Mouse (Mus musculus): ENCODE measurements around the gene Cln5. TPM values are rescaled to one million over a fixed set of nuclear protein-coding genes. Genes with fewer than 3 reads are reported as not detected.

The Cln5 gene
- polyA plus RNA-seq, 1 experiment from 2014 or later: 33.2 TPM

- ATAC-seq (no peak), DNase-seq (ENCODE audit: low read depth, low spot score) (no peak)
- H3K27me3 ChIP-seq: no peaks in the 10 kb centered on the region
- ChIA-PET CTCF (interaction anchor here (1.6 kb wide), 1 partner anchor 25 kb away, joined by 5 read pairs; the partner anchor contains the start of gene Cln5), POLR2A (no interaction called here)
- in situ Hi-C loops (cut with MboI; ENCODE audit: low pct_unique_long_range_greater_than_20kb): loop anchor here (25.0 kb wide), 1 partner anchor 417 kb away; the partner anchor contains the start of gene Scel
- TF ChIP-seq CTCF (IDR thresholded peaks at IDR 0.05): no peak
These were observed 25.0 kb downstream of the Cln5 start for GRCm38 (mm10) chr14:103095036-103095435.

GRCm38 (mm10) chr14:103095826-103096225 lies 25.8 kb downstream of the Cln5 start:
- H3K27me3 ChIP-seq: no peaks in the 10 kb centered on the region
- ATAC-seq (no peak), DNase-seq (ENCODE audit: low read depth, low spot score) (no peak)
- in situ Hi-C loops (cut with MboI; ENCODE audit: low pct_unique_long_range_greater_than_20kb): loop anchor here (25.0 kb wide), 1 partner anchor 416 kb away; the partner anchor contains the start of gene Scel
- no peak for TF ChIP-seq CTCF (IDR thresholded peaks at IDR 0.05)
- ChIA-PET CTCF (no interaction called here), POLR2A (no interaction called here)

GRCm38 (mm10) chr14:103096621-103097020 lies 26.6 kb downstream of the Cln5 start:
- ChIA-PET POLR2A (no interaction called here), CTCF (no interaction called here)
- TF ChIP-seq CTCF (IDR thresholded peaks at IDR 0.05): no peak
- no peak for DNase-seq (ENCODE audit: low read depth, low spot score)
- in situ Hi-C loops (cut with MboI; ENCODE audit: low pct_unique_long_range_greater_than_20kb): loop anchor here (25.0 kb wide), 1 partner anchor 416 kb away; the partner anchor contains the start of gene Scel
- no peaks in the 10 kb centered on the region for H3K27me3 ChIP-seq
- ATAC-seq: no peak

- no peaks in the 10 kb centered on the region for H3K27me3 ChIP-seq
- POLR2A ChIA-PET: no interaction called here
- CTCF ChIA-PET: interaction anchor here (1.0 to 1.3 kb wide), 5 partner anchors 9 to 86 kb away, joined by 3 to 7 read pairs (median 4); no protein-coding TSS in a partner anchor
- TF ChIP-seq CTCF (IDR thresholded peaks at IDR 0.05): no peak
- in situ Hi-C loops (cut with MboI; ENCODE audit: low pct_unique_long_range_greater_than_20kb): loop anchor here (25.0 kb wide), 1 partner anchor 414 kb away; the partner anchor contains the start of gene Scel
- ATAC-seq: no peak
- DNase-seq (ENCODE audit: low read depth, low spot score): no peak
These were observed 28.2 kb downstream of the Cln5 start for GRCm38 (mm10) chr14:103098213-103098586.

- ATAC-seq (peak; percentile 57), DNase-seq (ENCODE audit: low read depth, low spot score) (no peak)
- POLR2A ChIA-PET: no interaction called here
These were observed 28.7 kb downstream of the Cln5 start for GRCm38 (mm10) chr14:103098587-103099235.

GRCm38 (mm10) chr14:103099238-103099933 lies 29.4 kb downstream of the Cln5 start, which contains the start of gene Fbxl3:
Gene Fbxl3, minus strand, starts transcription at chr14:103099566.
- DNase-seq (ENCODE audit: low read depth, low spot score) (peak; percentile 85), ATAC-seq (peak; percentile 87)
- no peaks in the 10 kb centered on the region for H3K27me3 ChIP-seq
- ChIA-PET POLR2A (no interaction called here), CTCF (no interaction called here)
- in situ Hi-C loops (cut with MboI; ENCODE audit: low pct_unique_long_range_greater_than_20kb): loop anchor here (25.0 kb wide), 1 partner anchor 413 kb away; the partner anchor contains the start of gene Scel
- TF ChIP-seq CTCF (IDR thresholded peaks at IDR 0.05): no peak

More at GRCm38 (mm10) chr14:103098587-103099235, 28.7 kb downstream of the Cln5 start:
- no peak for TF ChIP-seq CTCF (IDR thresholded peaks at IDR 0.05)
- no peaks in the 10 kb centered on the region for H3K27me3 ChIP-seq
- CTCF ChIA-PET: interaction anchor here (1.0 to 1.3 kb wide), 4 partner anchors 10 to 86 kb away, joined by 3 to 7 read pairs (median 4); no protein-coding TSS in a partner anchor
- in situ Hi-C loops (cut with MboI; ENCODE audit: low pct_unique_long_range_greater_than_20kb): loop anchor here (25.0 kb wide), 1 partner anchor 414 kb away; the partner anchor contains the start of gene Scel

- TF ChIP-seq CTCF (IDR thresholded peaks at IDR 0.05): no peak
- DNase-seq (ENCODE audit: low read depth, low spot score): no peak
- no peak for ATAC-seq
- CTCF ChIA-PET: interaction anchor here (1.4 kb wide), 1 partner anchor 35 kb away, joined by 4 read pairs; no protein-coding TSS in a partner anchor
- no peaks in the 10 kb centered on the region for H3K27me3 ChIP-seq
- POLR2A ChIA-PET: no interaction called here
- in situ Hi-C loops (cut with MboI; ENCODE audit: low pct_unique_long_range_greater_than_20kb): loop anchor here (5.0 kb wide), 1 partner anchor 33 kb away; no protein-coding TSS in a partner anchor
These were observed 30.3 kb downstream of the Cln5 start for GRCm38 (mm10) chr14:103100296-103100695.

GRCm38 (mm10) chr14:103101171-103101570 lies 31.2 kb downstream of the Cln5 start:
- ChIA-PET POLR2A (no interaction called here), CTCF (interaction anchor here (1.4 kb wide), 1 partner anchor 35 kb away, joined by 4 read pairs; no protein-coding TSS in a partner anchor)
- no peaks in the 10 kb centered on the region for H3K27me3 ChIP-seq
- no peak for TF ChIP-seq CTCF (IDR thresholded peaks at IDR 0.05)
- in situ Hi-C loops (cut with MboI; ENCODE audit: low pct_unique_long_range_greater_than_20kb): loop anchor here (5.0 kb wide), 1 partner anchor 34 kb away; no protein-coding TSS in a partner anchor
- DNase-seq (ENCODE audit: low read depth, low spot score) (no peak), ATAC-seq (no peak)

GRCm38 (mm10) chr14:103102246-103102645 lies 32.2 kb downstream of the Cln5 start:
- ATAC-seq: no peak
- TF ChIP-seq CTCF (IDR thresholded peaks at IDR 0.05): no peak
- ChIA-PET POLR2A (no interaction called here), CTCF (no interaction called here)
- in situ Hi-C loops (cut with MboI; ENCODE audit: low pct_unique_long_range_greater_than_20kb): loop anchor here (5.0 kb wide), 1 partner anchor 35 kb away; no protein-coding TSS in a partner anchor
- no peak for DNase-seq (ENCODE audit: low read depth, low spot score)
- no peaks in the 10 kb centered on the region for H3K27me3 ChIP-seq

- ChIA-PET POLR2A (no interaction called here), CTCF (no interaction called here)
- no peak for DNase-seq (ENCODE audit: low read depth, low spot score)
- in situ Hi-C loops (cut with MboI; ENCODE audit: low pct_unique_long_range_greater_than_20kb): loop anchor here (5.0 kb wide), 1 partner anchor 36 kb away; no protein-coding TSS in a partner anchor
- no peak for TF ChIP-seq CTCF (IDR thresholded peaks at IDR 0.05)
- ATAC-seq: no peak
- no peaks in the 10 kb centered on the region for H3K27me3 ChIP-seq
These were observed 32.8 kb downstream of the Cln5 start for GRCm38 (mm10) chr14:103102731-103103335.
